Mouse (Mus musculus): ENCODE results near the gene Gm26897.

Gm26897 gene

GRCm38 (mm10) chr5:111733851-111734250 is at the start of gene Gm26897:
Gene Gm26897, plus strand, starts transcription at chr5:111733924.
- in situ Hi-C loops (cut with MboI; ENCODE audit: low sequenced_read_pairs): no loop called here

- in situ Hi-C loops (cut with MboI; ENCODE audit: low sequenced_read_pairs): loop anchor here (25.0 kb wide), 1 partner anchor 275 kb away; the partner anchor contains the start of gene Mn1
Observed at GRCm38 (mm10) chr5:111687370-111687769, 46.4 kb upstream of the Gm26897 start.

- in situ Hi-C loops (cut with MboI; ENCODE audit: low sequenced_read_pairs): loop anchor here (25.0 kb wide), 1 partner anchor 276 kb away; the partner anchor contains the start of gene Mn1
Observed at GRCm38 (mm10) chr5:111688584-111688983, 45.1 kb upstream of the Gm26897 start.

- in situ Hi-C loops (cut with MboI; ENCODE audit: low sequenced_read_pairs): loop anchor here (25.0 kb wide), 1 partner anchor 286 kb away; the partner anchor contains the start of gene Mn1
Observed at GRCm38 (mm10) chr5:111697996-111698395, 35.7 kb upstream of the Gm26897 start.

GRCm38 (mm10) chr5:111699711-111700303 is 33.9 kb upstream of the Gm26897 start:
- in situ Hi-C loops (cut with MboI; ENCODE audit: low sequenced_read_pairs): loop anchor here (25.0 kb wide), 1 partner anchor 288 kb away; the partner anchor contains the start of gene Mn1

GRCm38 (mm10) chr5:111701634-111702329 is 31.9 kb upstream of the Gm26897 start:
- in situ Hi-C loops (cut with MboI; ENCODE audit: low sequenced_read_pairs): no loop called here

GRCm38 (mm10) chr5:111703586-111703985 is 30.1 kb upstream of the Gm26897 start:
- in situ Hi-C loops (cut with MboI; ENCODE audit: low sequenced_read_pairs): no loop called here

- in situ Hi-C loops (cut with MboI; ENCODE audit: low sequenced_read_pairs): no loop called here
Observed at GRCm38 (mm10) chr5:111704326-111704725, 29.4 kb upstream of the Gm26897 start.

GRCm38 (mm10) chr5:111709195-111709901 is 24.4 kb upstream of the Gm26897 start:
- in situ Hi-C loops (cut with MboI; ENCODE audit: low sequenced_read_pairs): no loop called here

GRCm38 (mm10) chr5:111719018-111719417 is 14.7 kb upstream of the Gm26897 start:
- in situ Hi-C loops (cut with MboI; ENCODE audit: low sequenced_read_pairs): no loop called here

GRCm38 (mm10) chr5:111720726-111721125 is 13.0 kb upstream of the Gm26897 start:
- in situ Hi-C loops (cut with MboI; ENCODE audit: low sequenced_read_pairs): no loop called here

- in situ Hi-C loops (cut with MboI; ENCODE audit: low sequenced_read_pairs): no loop called here
Observed at GRCm38 (mm10) chr5:111724713-111725112, 9.0 kb upstream of the Gm26897 start.

- in situ Hi-C loops (cut with MboI; ENCODE audit: low sequenced_read_pairs): no loop called here
Observed at GRCm38 (mm10) chr5:111725195-111725920, 8.4 kb upstream of the Gm26897 start.

- in situ Hi-C loops (cut with MboI; ENCODE audit: low sequenced_read_pairs): no loop called here
Observed at GRCm38 (mm10) chr5:111728411-111728810, 5.3 kb upstream of the Gm26897 start.

GRCm38 (mm10) chr5:111730560-111731167 is 3.1 kb upstream of the Gm26897 start:
- in situ Hi-C loops (cut with MboI; ENCODE audit: low sequenced_read_pairs): no loop called here

- in situ Hi-C loops (cut with MboI; ENCODE audit: low sequenced_read_pairs): no loop called here
Observed at GRCm38 (mm10) chr5:111732194-111732593, 1.5 kb upstream of the Gm26897 start.

GRCm38 (mm10) chr5:111739480-111739879 is 5.8 kb downstream of the Gm26897 start:
- in situ Hi-C loops (cut with MboI; ENCODE audit: low sequenced_read_pairs): no loop called here

GRCm38 (mm10) chr5:111740384-111741275 is 6.9 kb downstream of the Gm26897 start:
- in situ Hi-C loops (cut with MboI; ENCODE audit: low sequenced_read_pairs): no loop called here

GRCm38 (mm10) chr5:111741352-111741751 is 7.6 kb downstream of the Gm26897 start:
- in situ Hi-C loops (cut with MboI; ENCODE audit: low sequenced_read_pairs): no loop called here

All from CH12F3 (cell line).